Mouse (Mus musculus): ENCODE measurements around the gene Rab37.

- TF ChIP-seq MAX (IDR thresholded peaks at IDR 0.05) (no peak), CTCF (IDR thresholded peaks at IDR 0.05; ENCODE audit: control insufficient read depth, insufficient read depth, insufficient read length) (no peak), MYOG (IDR thresholded peaks at IDR 0.05; ENCODE audit: control insufficient read depth, extremely low read depth, insufficient read length) (no peak)
These were observed 98.1 kb downstream of the Rab37 start for GRCm38 (mm10) chr11:115189304-115189703.
